Mouse (Mus musculus): ENCODE data around the gene Bloc1s5. TPM values are rescaled to one million over a fixed set of nuclear protein-coding genes. Genes with fewer than 3 reads are reported as not detected.
"Not testable (repeated sequence)": the region's sequence is repeated elsewhere in the genome, so short reads cannot be mapped to it uniquely, and the experiment has no call there.

The Bloc1s5 gene
- 22.2 and 24.7 TPM in 2 replicates for polyA plus RNA-seq (2015; fragmentation: Nextera tagmentation; extraction: Ambion mirVana)

GRCm38 (mm10) chr13:38634800-38635269, at the start of gene Bloc1s5:
Bloc1s5 (minus strand) TSS chr13:38635109.
- peak within 1 kb of the TSS; percentile 61 for H3K4me2 ChIP-seq (ENCODE audit: low read length)
- no peaks in the 10 kb centered on the region for H3K36me3 ChIP-seq (ENCODE audit: control insufficient read depth, insufficient read depth, low read length)
- peak within 1 kb of the TSS; percentile 66 for H3K4me3 ChIP-seq (ENCODE audit: low read length)
- H3K4me1 ChIP-seq (ENCODE audit: control insufficient read depth, insufficient read depth, low read depth, low read length) = peaks cover 5% of the 10 kb centered on the region
- peak; percentile 97 for ATAC-seq
- 0% methylated on average over 34 of the region's 44 CpGs for WGBS
- peak within 1 kb of the TSS; percentile 82 for H3K9ac ChIP-seq (ENCODE audit: low read depth, low read length)
- no peaks in the 10 kb centered on the region for H3K27me3 ChIP-seq (replicated peaks; ENCODE audit: control insufficient read depth, insufficient read depth, low read length)
- peak within 1 kb of the TSS; percentile 73 for H3K27ac ChIP-seq (ENCODE audit: low read depth, low read length)
- H3K9me3 ChIP-seq (ENCODE audit: control insufficient read depth, low read length) = no peaks in the 10 kb centered on the region

- Histone ChIP-seq H3K27me3 (replicated peaks; ENCODE audit: control insufficient read depth, insufficient read depth, low read length) (no peaks in the 10 kb centered on the region), H3K27ac (ENCODE audit: low read depth, low read length) (no peak overlapping the region), H3K4me2 (ENCODE audit: low read length) (no peak overlapping the region), H3K4me3 (ENCODE audit: low read length) (no peak overlapping the region), H3K36me3 (ENCODE audit: control insufficient read depth, insufficient read depth, low read length) (no peaks in the 10 kb centered on the region), H3K4me1 (ENCODE audit: control insufficient read depth, insufficient read depth, low read depth, low read length) (no peaks in the 10 kb centered on the region), H3K9me3 (ENCODE audit: control insufficient read depth, low read length) (no peaks in the 10 kb centered on the region), H3K9ac (ENCODE audit: low read depth, low read length) (no peak overlapping the region)
- WGBS = 71% methylated on average over 9 of the region's 9 CpGs
- ATAC-seq = no peak
Measured at GRCm38 (mm10) chr13:38672336-38672735, 37.4 kb upstream of the Bloc1s5 start.

GRCm38 (mm10) chr13:38671451-38671850, 36.5 kb upstream of the Bloc1s5 start:
- not testable (repeated sequence) for H3K36me3 ChIP-seq (ENCODE audit: control insufficient read depth, insufficient read depth, low read length); ATAC-seq; H3K9ac ChIP-seq (ENCODE audit: low read depth, low read length); H3K4me1 ChIP-seq (ENCODE audit: control insufficient read depth, insufficient read depth, low read depth, low read length); H3K27me3 ChIP-seq (replicated peaks; ENCODE audit: control insufficient read depth, insufficient read depth, low read length); H3K27ac ChIP-seq (ENCODE audit: low read depth, low read length); H3K4me2 ChIP-seq (ENCODE audit: low read length); H3K9me3 ChIP-seq (ENCODE audit: control insufficient read depth, low read length); H3K4me3 ChIP-seq (ENCODE audit: low read length)
- 85% methylated on average over 6 of the region's 6 CpGs for WGBS

- Histone ChIP-seq H3K4me1 (ENCODE audit: control insufficient read depth, insufficient read depth, low read depth, low read length) (no peaks in the 10 kb centered on the region), H3K4me3 (ENCODE audit: low read length) (no peak overlapping the region), H3K27me3 (replicated peaks; ENCODE audit: control insufficient read depth, insufficient read depth, low read length) (no peaks in the 10 kb centered on the region), H3K36me3 (ENCODE audit: control insufficient read depth, insufficient read depth, low read length) (no peaks in the 10 kb centered on the region), H3K27ac (ENCODE audit: low read depth, low read length) (no peak overlapping the region), H3K9me3 (ENCODE audit: control insufficient read depth, low read length) (no peaks in the 10 kb centered on the region), H3K9ac (ENCODE audit: low read depth, low read length) (no peak overlapping the region), H3K4me2 (ENCODE audit: low read length) (no peak overlapping the region)
- ATAC-seq = peak; percentile 74; the same call in 1 of the 2 replicates
Measured at GRCm38 (mm10) chr13:38670051-38670450, 35.1 kb upstream of the Bloc1s5 start.

- Histone ChIP-seq H3K4me3 (ENCODE audit: low read length) (no peak overlapping the region), H3K4me1 (ENCODE audit: control insufficient read depth, insufficient read depth, low read depth, low read length) (no peaks in the 10 kb centered on the region), H3K9ac (ENCODE audit: low read depth, low read length) (no peak overlapping the region), H3K27ac (ENCODE audit: low read depth, low read length) (no peak overlapping the region), H3K27me3 (replicated peaks; ENCODE audit: control insufficient read depth, insufficient read depth, low read length) (no peaks in the 10 kb centered on the region), H3K9me3 (ENCODE audit: control insufficient read depth, low read length) (no peaks in the 10 kb centered on the region), H3K36me3 (ENCODE audit: control insufficient read depth, insufficient read depth, low read length) (no peaks in the 10 kb centered on the region), H3K4me2 (ENCODE audit: low read length) (no peak overlapping the region)
- no peak for ATAC-seq
- 40% methylated on average over 2 of the region's 2 CpGs for WGBS
Measured at GRCm38 (mm10) chr13:38668514-38668913, 33.6 kb upstream of the Bloc1s5 start.

- Histone ChIP-seq H3K9me3 (ENCODE audit: control insufficient read depth, low read length) (no peaks in the 10 kb centered on the region), H3K27me3 (replicated peaks; ENCODE audit: control insufficient read depth, insufficient read depth, low read length) (no peaks in the 10 kb centered on the region), H3K4me1 (ENCODE audit: control insufficient read depth, insufficient read depth, low read depth, low read length) (no peaks in the 10 kb centered on the region), H3K4me3 (ENCODE audit: low read length) (no peak overlapping the region), H3K36me3 (ENCODE audit: control insufficient read depth, insufficient read depth, low read length) (no peaks in the 10 kb centered on the region), H3K4me2 (ENCODE audit: low read length) (no peak overlapping the region), H3K9ac (ENCODE audit: low read depth, low read length) (no peak overlapping the region), H3K27ac (ENCODE audit: low read depth, low read length) (no peak overlapping the region)
- whole genome bisulfite sequencing = 76% methylated on average over 1 of the region's 1 CpGs
- no peak for ATAC-seq
Measured at GRCm38 (mm10) chr13:38664753-38665152, 29.8 kb upstream of the Bloc1s5 start.

GRCm38 (mm10) chr13:38659524-38660136, 24.7 kb upstream of the Bloc1s5 start:
- WGBS = 87% methylated on average over 12 of the region's 12 CpGs
- H3K9ac ChIP-seq (ENCODE audit: low read depth, low read length) = no peak overlapping the region
- H3K36me3 ChIP-seq (ENCODE audit: control insufficient read depth, insufficient read depth, low read length) = peaks cover 8% of the 10 kb centered on the region
- no peaks in the 10 kb centered on the region for H3K9me3 ChIP-seq (ENCODE audit: control insufficient read depth, low read length)
- H3K4me1 ChIP-seq (ENCODE audit: control insufficient read depth, insufficient read depth, low read depth, low read length) = peaks cover 9% of the 10 kb centered on the region
- no peak overlapping the region for H3K27ac ChIP-seq (ENCODE audit: low read depth, low read length)
- ATAC-seq = no peak
- H3K4me2 ChIP-seq (ENCODE audit: low read length) = no peak overlapping the region
- H3K4me3 ChIP-seq (ENCODE audit: low read length) = no peak overlapping the region
- no peaks in the 10 kb centered on the region for H3K27me3 ChIP-seq (replicated peaks; ENCODE audit: control insufficient read depth, insufficient read depth, low read length)

- peak within 1 kb of the TSS; percentile 80 for H3K27ac ChIP-seq (ENCODE audit: low read depth, low read length)
- H3K27me3 ChIP-seq (replicated peaks; ENCODE audit: control insufficient read depth, insufficient read depth, low read length) = no peaks in the 10 kb centered on the region
- no peaks in the 10 kb centered on the region for H3K9me3 ChIP-seq (ENCODE audit: control insufficient read depth, low read length)
- H3K4me1 ChIP-seq (ENCODE audit: control insufficient read depth, insufficient read depth, low read depth, low read length) = peaks cover 9% of the 10 kb centered on the region
- H3K4me2 ChIP-seq (ENCODE audit: low read length) = peak within 1 kb of the TSS; percentile 90
- H3K9ac ChIP-seq (ENCODE audit: low read depth, low read length) = peak within 1 kb of the TSS; percentile 79
- peak within 1 kb of the TSS; percentile 87 for H3K4me3 ChIP-seq (ENCODE audit: low read length)
- peaks cover 17% of the 10 kb centered on the region for H3K36me3 ChIP-seq (ENCODE audit: control insufficient read depth, insufficient read depth, low read length)
- WGBS = under 1% methylated on average over 58 of the region's 59 CpGs
- peak; percentile 99 for ATAC-seq
Measured at GRCm38 (mm10) chr13:38658528-38659280, 23.8 kb upstream of the Bloc1s5 start, which contains the start of gene Eef1e1. Eef1e1 (minus strand) TSS chr13:38659058.

GRCm38 (mm10) chr13:38657865-38658264, 23.0 kb upstream of the Bloc1s5 start:
- Histone ChIP-seq H3K4me1 (ENCODE audit: control insufficient read depth, insufficient read depth, low read depth, low read length) (peaks cover 9% of the 10 kb centered on the region), H3K9me3 (ENCODE audit: control insufficient read depth, low read length) (no peaks in the 10 kb centered on the region), H3K4me3 (ENCODE audit: low read length) (peak overlapping the region; percentile 87), H3K9ac (ENCODE audit: low read depth, low read length) (peak overlapping the region; percentile 79), H3K27me3 (replicated peaks; ENCODE audit: control insufficient read depth, insufficient read depth, low read length) (no peaks in the 10 kb centered on the region), H3K36me3 (ENCODE audit: control insufficient read depth, insufficient read depth, low read length) (peaks cover 23% of the 10 kb centered on the region), H3K27ac (ENCODE audit: low read depth, low read length) (peak overlapping the region; percentile 80; the same call in 1 of the 2 replicates), H3K4me2 (ENCODE audit: low read length) (peak overlapping the region; percentile 90)
- ATAC-seq = no peak
- 23% methylated on average over 4 of the region's 4 CpGs for WGBS
